Mouse (Mus musculus) midbrain, postnatal 0 days (tissue): ENCODE measurements around the gene Btk. TPM values are rescaled to one million over a fixed set of nuclear protein-coding genes. Genes with fewer than 3 reads are reported as not detected.

ENCODE experiments used
- ATAC-seq: fragments of 200-750 bp; cut with Nextera tagmentation; 2 replicates; pipeline ENCODE4 v1.8.0; 2017; ENCODE audit warnings: moderate number of reproducible peaks, mild to moderate bottlenecking, moderate TSS enrichment, moderate library complexity; ENCODE audit not compliant: low FRiP score
- DNase-seq: peaks from one replicate; pipeline ENCODE4 v3.0.0-alpha.2; 2015; ENCODE audit warnings: low spot score
- H3K27ac ChIP-seq: fragments of 300-500 bp; sonication (generic); 2 replicates; pipeline ENCODE4 v1.5.1; 2014; ENCODE audit warnings: low read depth, mild to moderate bottlenecking, low read length, mixed read lengths
- H3K27me3 ChIP-seq: fragments of 300-500 bp; sonication (generic); 2 replicates; pipeline ENCODE4 v1.6.1; 2014; ENCODE audit warnings: low read length, control low read depth, mixed read lengths; ENCODE audit not compliant: insufficient read depth
- H3K36me3 ChIP-seq: fragments of 300-500 bp; sonication (generic); 2 replicates; pipeline ENCODE4 v1.6.1; 2014; ENCODE audit warnings: low read length, control low read depth, mixed read lengths; ENCODE audit not compliant: insufficient read depth
- H3K4me1 ChIP-seq: fragments of 300-500 bp; sonication (generic); 2 replicates; pipeline ENCODE4 v1.6.1; 2014; ENCODE audit warnings: mild to moderate bottlenecking, control low read depth, antibody characterized with exemption, low read length, mixed read lengths; ENCODE audit not compliant: insufficient read depth
- H3K4me2 ChIP-seq: fragments of 300-500 bp; sonication (generic); 2 replicates; pipeline ENCODE4 v1.6.1; 2014; ENCODE audit warnings: low read depth, mild to moderate bottlenecking, low read length, mixed read lengths; ENCODE audit not compliant: poor library complexity, severe bottlenecking
- H3K4me3 ChIP-seq: fragments of 300-500 bp; sonication (generic); 2 replicates; pipeline ENCODE4 v1.5.1; 2014; ENCODE audit warnings: low read depth, mild to moderate bottlenecking, low read length, moderate library complexity
- H3K9ac ChIP-seq: fragments of 300-500 bp; sonication (generic); replicated peaks from 2 replicates; pipeline ENCODE4 v1.6.1; 2014; ENCODE audit warnings: mild to moderate bottlenecking, low read length, moderate library complexity, mixed read lengths; ENCODE audit not compliant: poor library complexity, severe bottlenecking
- H3K9me3 ChIP-seq: fragments of 300-500 bp; sonication (generic); 2 replicates; pipeline ENCODE4 v1.6.1; 2016; ENCODE audit warnings: low read length, control low read depth
- CTCF ChIP-seq: IDR thresholded peaks from 2 replicates; pipeline ENCODE4 v1.5.1; 2016; ENCODE audit warnings: antibody characterized with exemption, mild to moderate bottlenecking
- WGBS: fragments of 180-500 bp; shearing (Covaris S2); extraction: QIAGEN DNeasy Blood & Tissue Kit; methylation state at CpG from one replicate; pipeline ENCODE4 v1.1.7; 2014; 5-methylcytosine and 5-hydroxymethylcytosine counted together
- polyA plus RNA-seq: library from polyadenylated mRNA; unstranded; fragments of >200 nt; fragmentation: Nextera tagmentation; extraction: Ambion mirVana; gene quantifications from 2 replicates; pipeline ENCODE4 v1.2.1, GENCODE M21; 2015
- total RNA-seq: library from RNA; depleted of rRNA; stranded (reverse); fragments of >200 nt; gene quantifications from 2 replicates; pipeline ENCODE4 v1.2.3, GENCODE M21; 2014

Gene Btk
- total and polyA plus RNA-seq, 2 experiments from 2014 or later, result 0.27 to 0.48 TPM

GRCm38 (mm10) chrX:134564326-134564725 lies 19.0 kb downstream of the Btk start:
- H3K9me3 ChIP-seq, result no peaks in the 10 kb centered on the region
- no peaks in the 10 kb centered on the region for H3K4me1 ChIP-seq
- no peak overlapping the region for H3K27ac ChIP-seq
- H3K9ac ChIP-seq, result no peak overlapping the region
- H3K27me3 ChIP-seq, result no peaks in the 10 kb centered on the region
- no peak for TF ChIP-seq CTCF
- WGBS, result 89% methylated on average over 4 of the region's 4 CpGs
- ATAC-seq (no peak), DNase-seq (no peak)
- H3K36me3 ChIP-seq, result no peaks in the 10 kb centered on the region
- no peak overlapping the region for H3K4me2 ChIP-seq
- no peak overlapping the region for H3K4me3 ChIP-seq

DNA sequence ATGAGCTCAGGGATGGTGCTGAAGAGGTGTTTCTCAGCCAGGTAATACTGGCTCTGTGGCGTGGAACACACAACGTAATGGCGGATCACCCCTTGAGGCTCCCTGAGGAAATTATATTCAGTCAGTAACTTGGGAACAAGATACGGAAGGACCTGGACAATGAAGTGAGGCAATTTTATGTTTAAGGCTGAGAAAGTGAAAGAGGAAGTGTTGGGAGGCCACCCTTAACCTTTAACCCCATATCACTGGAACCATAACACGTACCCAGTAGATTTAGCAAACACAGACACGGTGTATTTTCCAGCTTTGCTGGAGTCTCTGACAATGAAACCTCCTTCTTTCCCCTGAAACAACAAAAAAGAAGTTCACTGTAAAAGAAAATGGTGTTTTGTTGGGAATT lies 28.9 kb downstream of the Btk start:
- WGBS, result 75% methylated on average over 6 of the region's 6 CpGs
- H3K4me1 ChIP-seq, result no peaks in the 10 kb centered on the region
- no peaks in the 10 kb centered on the region for H3K27me3 ChIP-seq
- H3K36me3 ChIP-seq, result no peaks in the 10 kb centered on the region
- no peak overlapping the region for H3K27ac ChIP-seq
- no peak for TF ChIP-seq CTCF
- no peak overlapping the region for H3K9ac ChIP-seq
- H3K4me2 ChIP-seq, result no peak overlapping the region
- no peak for DNase-seq
- no peak overlapping the region for H3K4me3 ChIP-seq
- no peaks in the 10 kb centered on the region for H3K9me3 ChIP-seq
- ATAC-seq, result no peak

GRCm38 (mm10) chrX:134553326-134553725 lies 30.0 kb downstream of the Btk start:
- no peak overlapping the region for H3K9ac ChIP-seq
- no peaks in the 10 kb centered on the region for H3K9me3 ChIP-seq
- H3K4me1 ChIP-seq, result no peaks in the 10 kb centered on the region
- 94% methylated on average over 4 of the region's 4 CpGs for WGBS
- DNase-seq (no peak), ATAC-seq (no peak)
- no peak overlapping the region for H3K4me3 ChIP-seq
- no peaks in the 10 kb centered on the region for H3K36me3 ChIP-seq
- H3K4me2 ChIP-seq, result no peak overlapping the region
- no peaks in the 10 kb centered on the region for H3K27me3 ChIP-seq
- no peak overlapping the region for H3K27ac ChIP-seq
- TF ChIP-seq CTCF, result no peak

DNA sequence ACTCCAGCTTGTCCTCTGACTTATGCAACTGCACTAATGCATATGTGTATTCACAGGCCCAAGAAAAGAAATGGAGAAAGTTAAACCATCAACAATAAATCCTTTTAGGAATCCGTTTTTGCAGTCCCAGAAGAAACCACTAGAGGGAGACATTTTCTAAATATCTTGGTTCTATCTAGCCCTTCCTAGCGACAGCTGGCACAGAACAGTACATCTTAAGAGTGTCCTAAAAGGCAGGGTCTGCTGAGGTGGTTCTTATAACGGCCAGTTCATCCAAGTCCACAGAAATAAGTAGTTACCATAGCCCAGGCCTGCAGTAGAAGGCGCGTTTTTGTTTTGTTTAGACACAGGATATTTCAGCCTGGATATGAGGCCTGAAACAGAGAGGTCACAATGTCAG lies 32.5 kb downstream of the Btk start:
- Histone ChIP-seq H3K36me3 (no peaks in the 10 kb centered on the region), H3K9me3 (no peaks in the 10 kb centered on the region), H3K27ac (no peak overlapping the region), H3K9ac (no peak overlapping the region), H3K27me3 (no peaks in the 10 kb centered on the region), H3K4me2 (no peak overlapping the region), H3K4me1 (no peaks in the 10 kb centered on the region), H3K4me3 (no peak overlapping the region)
- DNase-seq, result peak; percentile 81
- WGBS, result 23% methylated on average over 5 of the region's 5 CpGs
- ATAC-seq, result no peak; the same call in 1 of the 2 replicates
- TF ChIP-seq CTCF, result peak; percentile 72

- no peaks in the 10 kb centered on the region for H3K27me3 ChIP-seq
- no peaks in the 10 kb centered on the region for H3K4me1 ChIP-seq
- ATAC-seq, result no peak
- no peak overlapping the region for H3K27ac ChIP-seq
- no peak for DNase-seq
- no peak overlapping the region for H3K9ac ChIP-seq
- TF ChIP-seq CTCF, result no peak
- H3K4me3 ChIP-seq, result no peak overlapping the region
- H3K4me2 ChIP-seq, result no peak overlapping the region
- no peaks in the 10 kb centered on the region for H3K36me3 ChIP-seq
- WGBS, result 89% methylated on average over 4 of the region's 4 CpGs
- no peaks in the 10 kb centered on the region for H3K9me3 ChIP-seq
Observed at GRCm38 (mm10) chrX:134547330-134547729, 36.0 kb downstream of the Btk start.

- H3K4me1 ChIP-seq, result no peaks in the 10 kb centered on the region
- 18% methylated on average over 6 of the region's 6 CpGs for WGBS
- peak overlapping the region; percentile 47 for H3K4me2 ChIP-seq
- peak overlapping the region; percentile 54; the same call in 1 of the 2 replicates for H3K9ac ChIP-seq
- H3K27me3 ChIP-seq, result no peaks in the 10 kb centered on the region
- no peak for TF ChIP-seq CTCF
- 0 out of 2 replicates have a peak overlapping the region, but pooled peaks have one; percentile 18 for H3K27ac ChIP-seq
- H3K9me3 ChIP-seq, result no peaks in the 10 kb centered on the region
- no peaks in the 10 kb centered on the region for H3K36me3 ChIP-seq
- ATAC-seq (0 out of 2 replicates have a peak, but pooled peaks have one; percentile 1), DNase-seq (no peak)
- peak overlapping the region; percentile 46 for H3K4me3 ChIP-seq
Observed at GRCm38 (mm10) chrX:134541955-134542308, 41.4 kb downstream of the Btk start.
